Mouse (Mus musculus) adrenal gland, adult 18-20 months (tissue): ENCODE measurements around the gene P3h3. TPM values are rescaled to one million over a fixed set of nuclear protein-coding genes. Genes with fewer than 3 reads are reported as not detected.
"Not testable (repeated sequence)": the region's sequence is repeated elsewhere in the genome, so short reads cannot be mapped to it uniquely, and the experiment has no call there.

Experiments
- DNase-seq, 2 experiments: peaks; one replicate each; pipeline ENCODE4 v3.0.0; 2021 to 2022; ENCODE audit warnings: low spot score in 2 of 2
- total RNA-seq, 2 experiments: library from RNA; stranded (reverse); gene quantifications; 1 replicate in 1 of 2; 2 replicates in 1 of 2; pipeline ENCODE4 v1.2.3; 2021

Gene P3h3
- total RNA-seq, 2 experiments from 2014 or later = 24.1 to 24.4 TPM

- DNase-seq = not testable (repeated sequence)
Measured at GRCm38 (mm10) chr6:124810566-124811402, 46.8 kb downstream of the P3h3 start.

GRCm38 (mm10) chr6:124809775-124810538 lies 47.6 kb downstream of the P3h3 start:
- peak in 1 of 2 experiments; percentile 9 for DNase-seq

GRCm38 (mm10) chr6:124809052-124809774 lies 48.3 kb downstream of the P3h3 start:
- peak; percentile 83 to 85 for DNase-seq

- DNase-seq = peak; percentile 75 to 77
Measured at GRCm38 (mm10) chr6:124808358-124809012, 49.1 kb downstream of the P3h3 start, which contains the start of gene Spsb2. TSS of gene Spsb2 (plus strand) at chr6:124808661.

- DNase-seq = no peak
Measured at GRCm38 (mm10) chr6:124807986-124808357, 49.6 kb downstream of the P3h3 start.

GRCm38 (mm10) chr6:124807366-124807765 lies 50.2 kb downstream of the P3h3 start:
- peak in 1 of 2 experiments; percentile 6 for DNase-seq

GRCm38 (mm10) chr6:124806446-124807140 lies 51.0 kb downstream of the P3h3 start:
- DNase-seq = peak in 1 of 2 experiments; percentile 5

GRCm38 (mm10) chr6:124805341-124806321 lies 51.9 kb downstream of the P3h3 start:
- peak; percentile 90 to 93 for DNase-seq

GRCm38 (mm10) chr6:124804341-124804740 lies 53.2 kb downstream of the P3h3 start:
- DNase-seq = no peak

GRCm38 (mm10) chr6:124803691-124804090 lies 53.9 kb downstream of the P3h3 start:
- DNase-seq = not testable (repeated sequence)

GRCm38 (mm10) chr6:124803061-124803460 lies 54.5 kb downstream of the P3h3 start:
- DNase-seq = no peak

- DNase-seq = not testable (repeated sequence)
Measured at GRCm38 (mm10) chr6:124802400-124802799, 55.2 kb downstream of the P3h3 start.

GRCm38 (mm10) chr6:124796200-124796599 lies 61.4 kb downstream of the P3h3 start:
- no peak for DNase-seq

GRCm38 (mm10) chr6:124795781-124796180 lies 61.8 kb downstream of the P3h3 start:
- no peak for DNase-seq

- DNase-seq = no peak
Measured at GRCm38 (mm10) chr6:124791911-124792310, 65.6 kb downstream of the P3h3 start.
